Mouse (Mus musculus) heart, adult 10 weeks (tissue): Measurements from ENCODE around the gene Olfr1220. TPM values are rescaled to one million over a fixed set of nuclear protein-coding genes. Genes with fewer than 3 reads are reported as not detected.

Experiments
- polyA plus RNA-seq: library from polyadenylated mRNA; stranded (reverse); fragments of 350-450 nt; fragmentation: Illumina TruSeq; extraction: RNeasy Lipid Tissue Mini Kit (QIAGEN cat#74804); gene quantifications from one replicate; pipeline ENCODE4 v1.2.3, GENCODE M21; 2014; ENCODE audit warnings: low read depth, low replicate concordance

Olfr1220 gene
- not detected for polyA plus RNA-seq

GRCm38 (mm10) chr2:89106735-89107134 lies at the start of gene Olfr1220:
Gene Olfr1220, minus strand, starts transcription at chr2:89106835.

GRCm38 (mm10) chr2:89151460-89151859 lies 44.8 kb upstream of the Olfr1220 start, which contains the start of gene Olfr1223:
Gene Olfr1223, minus strand, starts transcription at chr2:89151560.

DNA sequence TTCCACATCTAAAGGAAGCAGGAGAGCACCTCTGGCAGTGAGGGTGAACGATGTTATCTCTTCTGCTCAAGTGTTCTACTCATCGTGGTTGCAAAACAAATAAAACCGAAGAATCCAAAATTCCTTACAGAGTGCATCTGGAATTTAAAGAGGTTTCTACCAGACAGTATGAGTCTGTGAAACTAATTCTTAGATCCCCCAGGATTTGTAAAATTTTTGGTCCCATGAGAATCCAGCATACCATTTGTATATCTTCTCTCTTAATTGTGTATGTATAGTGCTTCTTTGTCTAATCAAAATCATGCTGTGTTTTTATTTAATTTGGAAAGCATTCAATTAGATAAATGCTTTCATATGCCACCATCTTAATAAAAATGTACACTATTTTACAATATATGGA lies 26.3 kb upstream of the Olfr1220 start, which contains the start of gene Olfr1222:
Olfr1222 (minus strand) TSS at position 101 of the 400 bp plus-strand sequence.

GRCm38 (mm10) chr2:89117183-89117582 lies 10.5 kb upstream of the Olfr1220 start, which contains the start of gene Olfr1221:
Gene Olfr1221, minus strand, starts transcription at chr2:89117283.

GRCm38 (mm10) chr2:89083413-89083812 lies 23.2 kb downstream of the Olfr1220 start, which contains the start of gene Olfr1219:
Gene Olfr1219, minus strand, starts transcription at chr2:89083513.

GRCm38 (mm10) chr2:89061087-89061486 lies 45.5 kb downstream of the Olfr1220 start, which contains the start of gene Olfr1218:
Gene Olfr1218, minus strand, starts transcription at chr2:89061187.

Other genes starting within 250 kb of the Olfr1220 start
- gene Olfr1206, start 243.6 kb downstream of the Olfr1220 start, polyA plus RNA-seq, result not detected
- gene Olfr1208, start 204.5 kb downstream of the Olfr1220 start, polyA plus RNA-seq, result not detected
- not detected for gene Olfr1209, start 191.7 kb downstream of the Olfr1220 start, polyA plus RNA-seq
- not detected for gene Olfr1211, start 168.7 kb downstream of the Olfr1220 start, polyA plus RNA-seq
- not detected for gene Olfr1212, start 152.9 kb downstream of the Olfr1220 start, polyA plus RNA-seq
- gene Gm13762, start 126.6 kb downstream of the Olfr1220 start, polyA plus RNA-seq, result not detected
- not detected for gene Olfr1214, start 114.2 kb downstream of the Olfr1220 start, polyA plus RNA-seq
- gene Olfr1215, start 99.9 kb downstream of the Olfr1220 start, polyA plus RNA-seq, result not detected
- not detected for gene Olfr1216, start 88.5 kb downstream of the Olfr1220 start, polyA plus RNA-seq
- gene Olfr1217, start 74.8 kb downstream of the Olfr1220 start, polyA plus RNA-seq, result not detected
- not detected for gene Olfr1218, start 45.6 kb downstream of the Olfr1220 start, polyA plus RNA-seq
- not detected for gene Olfr1219, start 23.3 kb downstream of the Olfr1220 start, polyA plus RNA-seq
- not detected for gene Olfr1221, start 10.4 kb upstream of the Olfr1220 start, polyA plus RNA-seq
- not detected for gene Olfr1222, start 26.2 kb upstream of the Olfr1220 start, polyA plus RNA-seq
- not detected for gene Olfr1223, start 44.7 kb upstream of the Olfr1220 start, polyA plus RNA-seq
- not detected for gene Olfr1224-ps1, start 57.3 kb upstream of the Olfr1220 start, polyA plus RNA-seq
- not detected for gene Olfr1225, start 67.8 kb upstream of the Olfr1220 start, polyA plus RNA-seq
- gene Olfr1226, start 93.2 kb upstream of the Olfr1220 start, polyA plus RNA-seq, result not detected
- not detected for gene Olfr1228, start 147.2 kb upstream of the Olfr1220 start, polyA plus RNA-seq
- gene Olfr1229, start 181.2 kb upstream of the Olfr1220 start, polyA plus RNA-seq, result not detected
- gene Olfr1230, start 190.4 kb upstream of the Olfr1220 start, polyA plus RNA-seq, result not detected
- not detected for gene Olfr1231, start 200.2 kb upstream of the Olfr1220 start, polyA plus RNA-seq
- gene Olfr1232, start 222.8 kb upstream of the Olfr1220 start, polyA plus RNA-seq, result not detected
- not detected for gene Olfr1233, start 235.6 kb upstream of the Olfr1220 start, polyA plus RNA-seq